ENCODE assay signal across 20 mouse cellular contexts in the genomic region with DNA sequence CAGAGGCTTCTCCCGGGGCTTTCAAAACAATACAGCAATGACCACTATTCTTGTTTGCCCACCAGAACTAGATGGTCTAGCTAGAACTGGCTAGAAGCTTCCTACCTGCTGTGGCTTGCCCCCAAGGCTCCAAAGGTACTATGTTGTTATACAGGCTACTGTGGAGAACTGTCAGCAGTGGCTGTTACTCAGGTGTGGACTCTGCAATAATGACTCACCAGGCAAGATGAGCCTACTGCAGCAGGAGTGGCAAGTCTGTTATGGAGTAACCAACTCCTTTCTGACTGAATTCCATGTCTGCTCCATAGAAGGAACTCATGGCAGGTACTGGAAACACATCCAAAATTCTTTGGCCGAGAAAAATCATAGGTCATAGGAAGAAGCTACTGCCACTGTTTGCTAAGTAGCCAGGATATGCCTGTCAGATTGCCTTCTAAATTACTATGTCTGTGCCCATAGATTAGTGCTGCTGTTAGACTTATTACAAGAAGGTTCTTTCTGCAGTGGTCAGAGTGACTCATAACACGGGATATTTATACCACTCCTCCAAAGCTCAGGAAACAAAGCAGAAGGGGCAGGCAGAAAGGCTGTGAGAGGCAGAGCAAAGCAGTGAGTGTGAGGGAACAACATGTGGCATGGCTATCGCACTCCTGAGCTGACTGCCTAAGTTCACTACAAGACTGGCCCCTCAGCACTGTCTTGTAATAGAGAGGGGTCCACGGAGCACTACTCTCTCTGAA. TPM values are rescaled to one million over a fixed set of nuclear protein-coding genes. Genes with fewer than 3 reads are reported as not detected.
DNase-seq lines count a peak whose midpoint lies in the region; ATAC-seq and TF ChIP-seq lines count a peak whose summit lies in the region.
"Had no signal": no experiment of that assay in that cellular context is flagged by ENCODE, and none has a peak within 500 bp of the region (broad histone marks: within the 10 kb centered on the region; RNA-seq: fewer than 3 reads in every experiment).

No protein-coding gene starts in this region.

- no peak for TF ChIP-seq CTCF in liver, postnatal 0 days (IDR thresholded peaks at IDR 0.05; ENCODE audit: low read depth)
- TF ChIP-seq CTCF in Patski (IDR thresholded peaks at IDR 0.05): no peak

- no peaks in the 10 kb centered on the region for H3K79me2 ChIP-seq in macrophage (ENCODE audit: inconsistent target)

- no peak for ATAC-seq in heart, embryonic 13.5 days (ENCODE audit: extremely low read depth, insufficient number of reproducible peaks, low FRiP score, low TSS enrichment)
- peak; percentile 13; the same call in 1 of the 2 replicates for ATAC-seq in liver, postnatal 0 days
- ATAC-seq in Patski: peak; percentile 60
- ATAC-seq: CD4-positive, CD25-positive, alpha-beta regulatory T cell, adult 4 months; forebrain, embryonic 14.5 days; hindbrain, postnatal 0 days had no signal

- H3K4me3 ChIP-seq in heart, embryonic 13.5 days: no peak overlapping the region
- H3K4me3 ChIP-seq in liver, postnatal 0 days (ENCODE audit: low read depth, low read length): no peak overlapping the region
- H3K4me3 ChIP-seq in macrophage (ENCODE audit: inconsistent target): no peak overlapping the region
- H3K4me3 ChIP-seq: limb, embryonic 15.5 days; lung, embryonic 15.5 days; neural tube, embryonic 15.5 days had no signal

- H3K4me1 ChIP-seq in heart, embryonic 13.5 days: peaks cover 36% of the 10 kb centered on the region
- H3K4me1 ChIP-seq in liver, postnatal 0 days (ENCODE audit: insufficient read depth): no peaks in the 10 kb centered on the region
- H3K4me1 ChIP-seq: lung, embryonic 15.5 days had no signal

- CTCF ChIA-PET in Patski (lab: Charles Lee): interaction anchor here (1.1 kb wide), 1 partner anchor 106 kb away, joined by 3 read pairs; no protein-coding TSS in a partner anchor

- no peaks in the 10 kb centered on the region for H3K27me3 ChIP-seq in heart, embryonic 13.5 days (replicated peaks)
- no peaks in the 10 kb centered on the region for H3K27me3 ChIP-seq in liver, postnatal 0 days (ENCODE audit: insufficient read depth, low read length)
- no peaks in the 10 kb centered on the region for H3K27me3 ChIP-seq in Patski
- H3K27me3 ChIP-seq: limb, embryonic 15.5 days; lung, embryonic 15.5 days; neural tube, embryonic 15.5 days had no signal

- no peak for TF ChIP-seq EP300 in liver, postnatal 0 days (IDR thresholded peaks at IDR 0.05; ENCODE audit: low read depth)

- in situ Hi-C loops in Patski (cut with MboI; ENCODE audit: low pct_unique_long_range_greater_than_20kb): no loop called here

- 68% methylated on average over 5 of the region's 5 CpGs for WGBS in heart, embryonic 13.5 days
- 72% methylated on average over 5 of the region's 5 CpGs for WGBS in liver, postnatal 0 days (ENCODE audit: insufficient replicate concordance)
- WGBS in macrophage (ENCODE audit: missing documents): 64% methylated on average over 5 of the region's 5 CpGs

- no peak overlapping the region for H3K4me2 ChIP-seq in heart, embryonic 13.5 days
- H3K4me2 ChIP-seq in liver, postnatal 0 days (ENCODE audit: low read depth, low read length): no peak overlapping the region
- H3K4me2 ChIP-seq: limb, embryonic 15.5 days; lung, embryonic 15.5 days; neural tube, embryonic 15.5 days had no signal

- POLR2A ChIA-PET in Patski (lab: Charles Lee): no interaction called here

- H3K9ac ChIP-seq in heart, embryonic 13.5 days: no peak overlapping the region
- H3K9ac ChIP-seq in liver, postnatal 0 days (replicated peaks): no peak overlapping the region
- H3K9ac ChIP-seq: limb, embryonic 15.5 days; lung, embryonic 15.5 days; neural tube, embryonic 15.5 days had no signal

- H3K36me3 ChIP-seq in heart, embryonic 13.5 days: peaks cover 52% of the 10 kb centered on the region
- H3K36me3 ChIP-seq in liver, postnatal 0 days (replicated peaks; ENCODE audit: insufficient read depth, low read length): peaks cover 23% of the 10 kb centered on the region
- H3K36me3 ChIP-seq in macrophage (ENCODE audit: inconsistent target): peaks cover 5% of the 10 kb centered on the region; the same call in 1 of the 2 replicates

- DNase-seq in heart, adult 8-10 months (ENCODE audit: low spot score): no peak
- no peak for DNase-seq in liver, postnatal 0 days
- DNase-seq in liver: no peak
- DNase-seq in Patski (ENCODE audit: low read depth, low spot score): peak; percentile 20
- no peak for DNase-seq in adipocyte (ENCODE audit: low spot score)
- DNase-seq in embryo, embryonic 10.5 days (ENCODE audit: low spot score): no peak
- DNase-seq: cerebellum, postnatal 25 days; gastrocnemius, postnatal 10 days; heart, postnatal 36 days; kidney, postnatal 14 days; layer of hippocampus, adult 9-11 months; retina, postnatal 1 day had no signal

- no peaks in the 10 kb centered on the region for H3K9me3 ChIP-seq in heart, embryonic 13.5 days
- no peaks in the 10 kb centered on the region for H3K9me3 ChIP-seq in liver, postnatal 0 days (ENCODE audit: low read length)
- H3K9me3 ChIP-seq: limb, embryonic 15.5 days; lung, embryonic 15.5 days; neural tube, embryonic 15.5 days had no signal

- peak overlapping the region; percentile 61 for H3K27ac ChIP-seq in heart, embryonic 13.5 days (replicated peaks)
- no peak overlapping the region for H3K27ac ChIP-seq in liver, postnatal 0 days (ENCODE audit: low read depth)
- H3K27ac ChIP-seq in macrophage: peak overlapping the region; percentile 25; the same call in 1 of the 2 replicates
- H3K27ac ChIP-seq: hindbrain, postnatal 0 days; limb, embryonic 15.5 days; lung, embryonic 15.5 days; neural tube, embryonic 15.5 days had no signal

RNA-seq across cellular contexts. Expression of a gene that starts 51.9 kb away (rescaled TPM):
- polyA plus RNA-seq in heart, embryonic 13.5 days (2015; fragmentation: Nextera tagmentation; extraction: Ambion mirVana): 46.6 and 49.8 TPM in 2 replicates
- total RNA-seq in heart, adult 8-10 months (2022): 10 to 100 TPM; 59.8 to 73.0 (median 62.5) TPM
- polyA plus RNA-seq in liver, postnatal 0 days (2015; fragmentation: Nextera tagmentation; extraction: Ambion mirVana): 18.2 and 23.5 TPM in 2 replicates
- polyA plus RNA-seq in Patski (2021) (88.9 TPM), macrophage (2018) (20.2 to 32.8 TPM (median 32.4 TPM) in 3 replicates)
- 10 to 100 TPM; 12.8 to 31.3 (median 18.8) TPM for total RNA-seq in macrophage (2018; cell fraction: chromatin; rRNA removed)
- total RNA-seq in macrophage (2018; cell fraction: cytosol; rRNA removed): 10 to 100 TPM; 24.0 to 60.3 (median 39.6) TPM
- total RNA-seq in macrophage (2018; cell fraction: nucleus; rRNA removed): 10 to 100 TPM; 23.0 to 51.9 (median 33.3) TPM
